Mouse (Mus musculus) Patski (cell line): ENCODE measurements around the gene Zfp773. TPM values are rescaled to one million over a fixed set of nuclear protein-coding genes. Genes with fewer than 3 reads are reported as not detected.
"Not testable (repeated sequence)": the region's sequence is repeated elsewhere in the genome, so short reads cannot be mapped to it uniquely, and the experiment has no call there.

ENCODE experiments used
- ATAC-seq: fragments of 100-300 bp; one replicate; pipeline ENCODE4 v1.8.0; 2021
- CTCF ChIA-PET: fragments of 350-600 bp; sonication (Branson Sonifier 250); formaldehyde crosslinking; loops from one replicate; lab custom pipeline; 2022; ENCODE audit warnings: inconsistent platforms; lab: Charles Lee
- POLR2A ChIA-PET: fragments of 350-600 bp; sonication (Branson Sonifier 250); formaldehyde crosslinking; loops from one replicate; lab custom pipeline; 2022; ENCODE audit warnings: antibody characterized with exemption, inconsistent platforms; lab: Charles Lee
- DNase-seq: peaks from one replicate; pipeline ENCODE4 v3.0.0-alpha.2; 2011; ENCODE audit warnings: low read depth, low spot score
- H3K27me3 ChIP-seq: fragments of 371-371 bp; one replicate; pipeline ENCODE4 v1.5.1; 2021
- CTCF ChIP-seq: fragments of 100-300 bp; IDR thresholded peaks from one replicate; pipeline ENCODE4 v1.5.1; 2021
- in situ Hi-C: fragments of 300-500 bp; cut with MboI; formaldehyde crosslinking; loops from 3 replicates; pipeline ENCODE4 v1.11.1; 2018; ENCODE audit warnings: low pct_unique_long_range_greater_than_20kb, mixed read lengths
- polyA plus RNA-seq: library from polyadenylated mRNA; unstranded; gene quantifications from one replicate; pipeline ENCODE4 v1.2.3, GENCODE M21; 2021

Gene Zfp773
- polyA plus RNA-seq, result 0.55 TPM

- H3K27me3 ChIP-seq, result peaks cover 15% of the 10 kb centered on the region
These were observed at the start of gene Zfp773 for GRCm38 (mm10) chr7:7136379-7136866. Gene Zfp773 (minus strand): TSS chr7:7136755.

GRCm38 (mm10) chr7:7185897-7186296 is 49.3 kb upstream of the Zfp773 start:
- ChIA-PET POLR2A (no interaction called here), CTCF (no interaction called here)
- ATAC-seq (no peak), DNase-seq (no peak)
- TF ChIP-seq CTCF, result no peak
- no peaks in the 10 kb centered on the region for H3K27me3 ChIP-seq
- in situ Hi-C loops, result loop anchor here (25.0 kb wide), 1 partner anchor 524 kb away; no protein-coding TSS in a partner anchor

More at GRCm38 (mm10) chr7:7136379-7136866, at the start of gene Zfp773:
- peak; percentile 71 for TF ChIP-seq CTCF
- in situ Hi-C loops, result loop anchor here (5.0 to 25.0 kb wide), 2 partner anchors 36 to 151 kb away; partner anchors contain the start of genes Gm45844 and Zfp418
- CTCF ChIA-PET, result interaction anchor here (1.0 to 1.5 kb wide), 4 partner anchors 24 to 52 kb away, joined by 3 to 6 read pairs (median 4); partner anchors contain the start of gene Zfp418
- DNase-seq, result peak; percentile 13
- peak; percentile 99 for ATAC-seq
- POLR2A ChIA-PET, result interaction anchor here (1.4 kb wide), 1 partner anchor 35 kb away, joined by 4 read pairs; the partner anchor contains the start of gene Zfp418

- peak; percentile 22 for DNase-seq
- ATAC-seq, result peak; percentile 100
- POLR2A ChIA-PET, result interaction anchor here (1.6 kb wide), 1 partner anchor 35 kb away, joined by 4 read pairs; the partner anchor contains the start of gene Zfp773
- in situ Hi-C loops, result loop anchor here (5.0 kb wide), 1 partner anchor 34 kb away; the partner anchor contains the start of gene Zfp773
- CTCF ChIA-PET, result interaction anchor here (1.1 to 3.3 kb wide), 4 partner anchors 10 to 35 kb away, joined by 4 to 11 read pairs (median 4); partner anchors contain the start of gene Zfp773
- peak; percentile 34 for TF ChIP-seq CTCF
- H3K27me3 ChIP-seq, result peaks cover 5% of the 10 kb centered on the region
These were observed 34.9 kb upstream of the Zfp773 start, which contains the start of gene Zfp418 for GRCm38 (mm10) chr7:7171227-7172147. Gene Zfp418 (plus strand): TSS chr7:7171330.

- TF ChIP-seq CTCF, result no peak
- no peak for DNase-seq
- in situ Hi-C loops, result loop anchor here (25.0 kb wide), 1 partner anchor 141 kb away; the partner anchor contains the start of gene Gm45844
- POLR2A ChIA-PET, result no interaction called here
- CTCF ChIA-PET, result no interaction called here
- H3K27me3 ChIP-seq, result peaks cover 11% of the 10 kb centered on the region
- no peak for ATAC-seq
These were observed 9.5 kb upstream of the Zfp773 start for GRCm38 (mm10) chr7:7145991-7146608.

- no peak for TF ChIP-seq CTCF
- H3K27me3 ChIP-seq, result peaks cover 24% of the 10 kb centered on the region
- ChIA-PET POLR2A (no interaction called here), CTCF (no interaction called here)
- ATAC-seq (no peak), DNase-seq (no peak)
- in situ Hi-C loops, result loop anchor here (25.0 kb wide), 1 partner anchor 143 kb away; the partner anchor contains the start of gene Gm45844
These were observed 7.7 kb upstream of the Zfp773 start for GRCm38 (mm10) chr7:7144215-7144614.

GRCm38 (mm10) chr7:7132751-7133150 is 3.8 kb downstream of the Zfp773 start:
- no peaks in the 10 kb centered on the region for H3K27me3 ChIP-seq
- ATAC-seq (no peak), DNase-seq (no peak)
- POLR2A ChIA-PET, result no interaction called here
- in situ Hi-C loops, result loop anchor here (25.0 kb wide), 1 partner anchor 155 kb away; the partner anchor contains the start of gene Gm45844
- CTCF ChIA-PET, result no interaction called here
- no peak for TF ChIP-seq CTCF

GRCm38 (mm10) chr7:7130491-7131124 is 5.9 kb downstream of the Zfp773 start:
- DNase-seq, CTCF ChIA-PET, H3K27me3 ChIP-seq, ATAC-seq, POLR2A ChIA-PET: not testable (repeated sequence)
- in situ Hi-C loops, result loop anchor here (25.0 kb wide), 1 partner anchor 157 kb away; the partner anchor contains the start of gene Gm45844

GRCm38 (mm10) chr7:7121602-7121980 is 15.0 kb downstream of the Zfp773 start:
- ChIA-PET POLR2A (no interaction called here), CTCF (no interaction called here)
- no peak for TF ChIP-seq CTCF
- in situ Hi-C loops, result no loop called here
- ATAC-seq (no peak), DNase-seq (no peak)
- no peaks in the 10 kb centered on the region for H3K27me3 ChIP-seq

GRCm38 (mm10) chr7:7120921-7121601 is 15.5 kb downstream of the Zfp773 start, which contains the start of gene Zfp954:
Gene Zfp954 (minus strand): TSS chr7:7121488.
- ChIA-PET POLR2A (no interaction called here), CTCF (no interaction called here)
- no peaks in the 10 kb centered on the region for H3K27me3 ChIP-seq
- in situ Hi-C loops, result no loop called here
- peak; percentile 99 for ATAC-seq
- peak; percentile 77 for TF ChIP-seq CTCF
- peak; percentile 68 for DNase-seq
